Mouse (Mus musculus) MEL (cell line): ENCODE measurements around the gene Impad1. TPM values are rescaled to one million over a fixed set of nuclear protein-coding genes. Genes with fewer than 3 reads are reported as not detected.

ENCODE experiments used
- DNase-seq: peaks from one replicate; pipeline ENCODE4 v3.0.0; 2011; ENCODE audit warnings: low read depth, low spot score
- H3K27ac ChIP-seq: 2 replicates; pipeline ENCODE4 v1.5.1; 2012; ENCODE audit warnings: low read depth, mild to moderate bottlenecking, control low read depth, low read length, moderate library complexity; ENCODE audit not compliant: control insufficient read depth
- H3K27me3 ChIP-seq, 2 experiments: fragments of 150-350 bp in 1 of 2; sonication (generic) in 1 of 2; 2 replicates each; pipeline ENCODE4 v1.6.1; 2012; ENCODE audit warnings: low read length in 2 of 2, mild to moderate bottlenecking in 2 of 2, improper control_type of control experiment in 1 of 2, moderate library complexity in 1 of 2; ENCODE audit not compliant: insufficient read depth in 2 of 2, control insufficient read depth in 1 of 2
- H3K36me3 ChIP-seq, 2 experiments: 2 replicates each; pipeline ENCODE4 v1.6.1; 2012 to 2014; ENCODE audit warnings: low read length in 2 of 2, improper control_type of control experiment in 1 of 2, inconsistent platforms in 1 of 2, mild to moderate bottlenecking in 1 of 2; ENCODE audit not compliant: insufficient read depth in 2 of 2, control insufficient read depth in 1 of 2
- H3K4me1 ChIP-seq, 2 experiments: fragments of 150-350 bp in 1 of 2; sonication (generic) in 1 of 2; 2 replicates each; pipeline ENCODE4 v1.6.1; 2012; ENCODE audit warnings: low read length in 2 of 2, improper control_type of control experiment in 1 of 2, mild to moderate bottlenecking in 1 of 2; ENCODE audit not compliant: insufficient read depth in 2 of 2, control insufficient read depth in 1 of 2
- H3K4me3 ChIP-seq, 2 experiments: fragments of 150-350 bp in 1 of 2; sonication (generic) in 1 of 2; 2 replicates each; pipeline ENCODE4 v1.5.1; 2012; ENCODE audit warnings: low read depth in 2 of 2, low read length in 2 of 2, mild to moderate bottlenecking in 2 of 2, moderate library complexity in 2 of 2, control low read depth in 1 of 2, improper control_type of control experiment in 1 of 2; ENCODE audit not compliant: control insufficient read depth in 1 of 2, insufficient read depth in 1 of 2
- H3K79me2 ChIP-seq: 2 replicates; pipeline ENCODE4 v1.6.1; 2012; ENCODE audit warnings: mild to moderate bottlenecking, low read length, moderate library complexity; ENCODE audit not compliant: control insufficient read depth, poor library complexity, insufficient read depth
- H3K9ac ChIP-seq: 2 replicates; pipeline ENCODE4 v1.6.1; 2012; ENCODE audit warnings: low read depth, mild to moderate bottlenecking, control low read depth, low read length, moderate library complexity; ENCODE audit not compliant: control insufficient read depth, poor library complexity, severe bottlenecking
- H3K9me3 ChIP-seq: fragments of 150-350 bp; sonication (generic); replicated peaks from 2 replicates; pipeline ENCODE4 v1.6.1; 2012; ENCODE audit warnings: mild to moderate bottlenecking, low read length, improper control_type of control experiment, moderate library complexity; ENCODE audit not compliant: insufficient read depth
- CHD1 ChIP-seq: IDR thresholded peaks from 2 replicates; pipeline ENCODE4 v1.6.1; 2012; ENCODE audit warnings: low read depth, mild to moderate bottlenecking, inconsistent platforms, low read length, improper control_type of control experiment
- CHD2 ChIP-seq: IDR thresholded peaks from 2 replicates; pipeline ENCODE4 v1.6.1; 2011; ENCODE audit warnings: low read length, improper control_type of control experiment
- CTCF ChIP-seq, 3 experiments: IDR thresholded peaks in 2 of 3; conservative IDR thresholded peaks in 1 of 3; 2 replicates each; pipeline ENCODE4 v1.5.1; 2011 to 2012; ENCODE audit warnings: low read length in 3 of 3, low read depth in 2 of 3, mild to moderate bottlenecking in 2 of 3, improper control_type of control experiment in 1 of 3, inconsistent platforms in 1 of 3, mixed read lengths in 1 of 3, moderate library complexity in 1 of 3; ENCODE audit not compliant: control insufficient read depth in 1 of 3, insufficient read depth in 1 of 3, poor library complexity in 1 of 3, severe bottlenecking in 1 of 3
- E2F4 ChIP-seq: IDR thresholded peaks from 2 replicates; pipeline ENCODE4 v1.6.1; 2011; ENCODE audit warnings: low read depth, low read length, improper control_type of control experiment, borderline replicate concordance
- HCFC1 ChIP-seq: IDR thresholded peaks from 2 replicates; pipeline ENCODE4 v1.6.1; 2012; ENCODE audit warnings: low read depth, mild to moderate bottlenecking, inconsistent platforms, low read length, improper control_type of control experiment, moderate library complexity
- JUND ChIP-seq: IDR thresholded peaks from 2 replicates; pipeline ENCODE4 v1.6.1; 2011; ENCODE audit warnings: low read depth, mild to moderate bottlenecking, improper control_type of control experiment, low read length
- MAX ChIP-seq: IDR thresholded peaks from 2 replicates; pipeline ENCODE4 v1.6.1; 2011; ENCODE audit warnings: low read length, improper control_type of control experiment
- MAZ ChIP-seq: IDR thresholded peaks from 2 replicates; pipeline ENCODE4 v1.6.1; 2012; ENCODE audit warnings: low read depth, mild to moderate bottlenecking, inconsistent platforms, low read length, improper control_type of control experiment
- MEF2A ChIP-seq: IDR thresholded peaks from 2 replicates; pipeline ENCODE4 v1.6.1; 2014; ENCODE audit warnings: low read depth, mild to moderate bottlenecking, inconsistent platforms, low read length, improper control_type of control experiment; ENCODE audit not compliant: poor library complexity, insufficient replicate concordance, severe bottlenecking; ENCODE audit errors: extremely low read depth
- MXI1 ChIP-seq: IDR thresholded peaks from 2 replicates; pipeline ENCODE4 v1.6.1; 2011; ENCODE audit warnings: mild to moderate bottlenecking, low read depth, low read length, improper control_type of control experiment
- MYB ChIP-seq: IDR thresholded peaks from 2 replicates; pipeline ENCODE4 v1.6.1; 2011; ENCODE audit warnings: mild to moderate bottlenecking, low read depth, low read length, improper control_type of control experiment
- NRF1 ChIP-seq: IDR thresholded peaks from 2 replicates; pipeline ENCODE4 v1.6.1; 2014; ENCODE audit warnings: low read depth, mild to moderate bottlenecking, inconsistent platforms, low read length, improper control_type of control experiment, moderate library complexity; ENCODE audit not compliant: poor library complexity, insufficient read depth, severe bottlenecking
- POLR2AphosphoS2 ChIP-seq: IDR thresholded peaks from 2 replicates; pipeline ENCODE4 v1.6.1; 2011; ENCODE audit warnings: low read length, improper control_type of control experiment
- POLR2AphosphoS5 ChIP-seq: IDR thresholded peaks from 2 replicates; pipeline ENCODE4 v1.6.1; 2012; ENCODE audit warnings: low read depth, borderline replicate concordance, mild to moderate bottlenecking, inconsistent platforms, low read length, moderate library complexity, mixed read lengths
- RAD21 ChIP-seq: IDR thresholded peaks from 2 replicates; pipeline ENCODE4 v1.6.1; 2011; ENCODE audit warnings: mild to moderate bottlenecking, low read depth, low read length, improper control_type of control experiment
- SMC3 ChIP-seq: IDR thresholded peaks from 2 replicates; pipeline ENCODE4 v1.6.1; 2011; ENCODE audit warnings: low read depth, low read length, improper control_type of control experiment
- TBP ChIP-seq: IDR thresholded peaks from 2 replicates; pipeline ENCODE4 v1.8.0; 2011; ENCODE audit warnings: low read depth, low read length, improper control_type of control experiment
- TCF12 ChIP-seq: IDR thresholded peaks from 2 replicates; pipeline ENCODE4 v1.6.1; 2014; ENCODE audit warnings: low read depth, mild to moderate bottlenecking, inconsistent platforms, low read length, improper control_type of control experiment, moderate library complexity
- UBTF ChIP-seq: IDR thresholded peaks from 2 replicates; pipeline ENCODE4 v1.6.1; 2012; ENCODE audit warnings: low read depth, mild to moderate bottlenecking, inconsistent platforms, low read length, improper control_type of control experiment, moderate library complexity, borderline replicate concordance; ENCODE audit not compliant: insufficient read depth
- USF1 ChIP-seq: IDR thresholded peaks from 2 replicates; pipeline ENCODE4 v1.6.1; 2014; ENCODE audit warnings: low read depth, mild to moderate bottlenecking, inconsistent platforms, low read length, improper control_type of control experiment, moderate library complexity
- USF2 ChIP-seq, 2 experiments: IDR thresholded peaks; 2 replicates each; pipeline ENCODE4 v1.6.1; 2011 to 2012; ENCODE audit warnings: improper control_type of control experiment in 2 of 2, low read length in 2 of 2, borderline replicate concordance in 1 of 2, inconsistent platforms in 1 of 2, low read depth in 1 of 2, mild to moderate bottlenecking in 1 of 2; ENCODE audit not compliant: insufficient read depth in 1 of 2
- ZC3H11A ChIP-seq: IDR thresholded peaks from 2 replicates; pipeline ENCODE4 v1.6.1; 2012; ENCODE audit warnings: low read depth, mild to moderate bottlenecking, inconsistent platforms, low read length, improper control_type of control experiment
- ZMIZ1 ChIP-seq: IDR thresholded peaks from 2 replicates; pipeline ENCODE4 v1.6.1; 2012; ENCODE audit warnings: low read depth, mild to moderate bottlenecking, inconsistent platforms, low read length, improper control_type of control experiment, moderate library complexity
- ZNF384 ChIP-seq: IDR thresholded peaks from 2 replicates; pipeline ENCODE4 v1.6.1; 2012; ENCODE audit warnings: low read depth, mild to moderate bottlenecking, inconsistent platforms, low read length, improper control_type of control experiment
- polyA plus RNA-seq, 2 experiments: library from polyadenylated mRNA; stranded (reverse) in 1 of 2; unstranded in 1 of 2; fragments of >175 nt in 1 of 2; fragments of >200 nt in 1 of 2; gene quantifications; 2 replicates each; pipeline versions ENCODE4 v1.2.1 to v1.2.4; 2012; ENCODE audit warnings: low replicate concordance in 2 of 2, low read depth in 1 of 2; ENCODE audit not compliant: insufficient read length in 2 of 2, insufficient read depth in 1 of 2, missing spikeins in 1 of 2
- total RNA-seq: library from RNA; depleted of rRNA; stranded (reverse); fragments of 300-350 nt; gene quantifications from 2 replicates; pipeline ENCODE4 v1.2.3, GENCODE M21; 2012

Gene Impad1
- total and polyA plus RNA-seq, 3 experiments: 13.3 to 44.2 (median 21.2) TPM

DNA sequence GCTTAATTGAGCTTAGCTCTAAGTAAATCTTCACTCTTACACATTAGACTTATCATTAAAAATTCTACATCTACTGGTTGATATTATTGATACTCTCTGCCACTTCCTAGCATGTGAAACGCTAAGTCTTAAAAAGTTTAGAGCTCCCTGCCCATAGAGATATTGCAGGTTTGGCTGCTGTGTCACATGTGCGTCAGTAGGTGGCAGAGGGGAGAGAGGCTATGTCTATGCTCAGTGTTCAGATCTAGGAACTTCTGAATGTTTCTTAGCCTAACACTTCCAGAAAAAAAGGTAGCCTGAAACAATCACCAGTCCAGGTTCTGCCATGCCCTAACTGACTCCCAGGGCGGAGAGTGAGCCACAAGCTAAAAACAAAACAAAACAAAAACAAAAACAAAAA, 63.7 kb downstream of the Impad1 start:
- Histone ChIP-seq H3K4me1 (no peaks in the 10 kb centered on the region), H3K27ac (no peak overlapping the region), H3K4me3 (no peak overlapping the region), H3K9ac (no peak overlapping the region), H3K79me2 (no peaks in the 10 kb centered on the region)
- TF ChIP-seq CTCF (IDR thresholded peaks at IDR 0.05 in 2 of 3, conservative IDR thresholded peaks at IDR 0.05 in 1 of 3; ENCODE audit: control insufficient read depth in 1 of 3, insufficient read depth in 1 of 3, low read depth in 2 of 3, low read length in 3 of 3, poor library complexity in 1 of 3, severe bottlenecking in 1 of 3): peak; percentile 34 to 64 (median 51); a peak in 5 of 6 replicates
- peak; percentile 56 for TF ChIP-seq RAD21
- no peak; the same call in 1 of the 2 replicates for TF ChIP-seq USF1
- TF ChIP-seq SMC3: peak; percentile 77
- TF ChIP-seq USF2 (IDR thresholded peaks at IDR 0.05; ENCODE audit: borderline replicate concordance in 1 of 2, insufficient read depth in 1 of 2, low read depth in 1 of 2, low read length in 2 of 2): no peak
- TF ChIP-seq POLR2AphosphoS2: no peak
- peak; percentile 40; the same call in 1 of the 2 replicates for TF ChIP-seq MAX
- peak; percentile 25; the same call in 1 of the 2 replicates for TF ChIP-seq ZC3H11A
- TF ChIP-seq, all 39 proteins: peak for 5
- peak; percentile 57 for DNase-seq
- no peaks in the 10 kb centered on the region for H3K27me3 ChIP-seq
- H3K36me3 ChIP-seq: no peaks in the 10 kb centered on the region
- no peaks in the 10 kb centered on the region for H3K9me3 ChIP-seq

DNA sequence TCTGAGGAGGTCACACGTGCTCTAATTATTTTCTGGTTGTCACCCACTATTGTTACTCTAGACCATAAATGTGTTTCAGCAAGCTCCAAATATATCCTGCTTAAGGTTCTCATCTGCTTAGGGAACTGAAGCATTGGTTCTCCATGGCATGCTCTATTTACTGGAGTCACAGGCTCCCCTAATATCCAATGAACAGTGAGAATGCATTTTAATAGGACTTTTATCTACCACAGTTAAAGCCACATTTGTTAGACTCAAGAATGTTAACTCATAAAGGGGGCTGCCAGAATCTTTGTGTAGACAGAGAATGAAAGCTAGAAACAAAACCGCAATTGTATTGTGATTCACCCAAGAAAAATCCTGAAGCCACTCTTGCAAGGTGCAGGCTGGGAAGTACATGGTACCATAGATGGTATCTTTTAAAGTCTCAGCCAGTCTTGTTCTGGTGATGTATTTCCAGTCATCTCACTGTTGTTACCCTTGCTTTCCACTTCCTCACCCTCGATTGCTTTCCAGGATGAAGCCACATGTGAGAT, 66.8 kb downstream of the Impad1 start:
- Histone ChIP-seq H3K9ac (no peak overlapping the region), H3K27me3 (peaks cover 0 to 2% of the 10 kb centered on the region in 2 experiments; a peak in 1 of 4 replicates), H3K79me2 (no peaks in the 10 kb centered on the region), H3K9me3 (no peaks in the 10 kb centered on the region), H3K4me3 (no peak overlapping the region), H3K4me1 (no peaks in the 10 kb centered on the region), H3K36me3 (no peaks in the 10 kb centered on the region), H3K27ac (no peak overlapping the region)
- no peak for TF ChIP-seq POLR2AphosphoS5
- no peak for TF ChIP-seq ZNF384
- no peak for TF ChIP-seq CHD1
- no peak for TF ChIP-seq MAZ
- TF ChIP-seq CTCF (IDR thresholded peaks at IDR 0.05 in 2 of 3, conservative IDR thresholded peaks at IDR 0.05 in 1 of 3; ENCODE audit: control insufficient read depth in 1 of 3, insufficient read depth in 1 of 3, low read depth in 2 of 3, low read length in 3 of 3, poor library complexity in 1 of 3, severe bottlenecking in 1 of 3): no peak
- no peak for DNase-seq

DNA sequence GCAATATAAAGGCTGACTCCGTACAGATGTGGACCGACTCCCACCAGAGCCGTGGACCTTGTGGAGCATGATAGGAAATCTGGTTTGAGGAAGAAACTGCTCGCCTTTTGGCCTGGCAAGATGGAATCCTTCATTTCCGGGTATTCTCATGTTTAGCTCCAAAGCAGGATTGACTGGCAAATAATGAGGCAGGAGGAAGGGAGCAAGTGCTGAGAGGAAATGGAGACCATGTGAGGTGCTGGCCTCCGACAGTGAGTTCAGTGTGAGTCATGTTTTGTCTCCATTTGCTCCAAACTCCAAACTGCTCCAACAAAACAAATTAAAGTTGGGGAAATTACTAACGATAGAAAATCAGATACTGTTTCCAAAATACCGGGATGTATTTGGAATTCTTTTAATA, 69.3 kb downstream of the Impad1 start:
- DNase-seq: no peak
- H3K9ac ChIP-seq: no peak overlapping the region
- peaks cover 0 to 2% of the 10 kb centered on the region in 2 experiments; a peak in 1 of 4 replicates for H3K27me3 ChIP-seq
- no peaks in the 10 kb centered on the region for H3K36me3 ChIP-seq
- no peak overlapping the region for H3K4me3 ChIP-seq
- H3K27ac ChIP-seq: no peak overlapping the region
- H3K4me1 ChIP-seq: no peaks in the 10 kb centered on the region
- H3K9me3 ChIP-seq: no peaks in the 10 kb centered on the region
- no peaks in the 10 kb centered on the region for H3K79me2 ChIP-seq
- TF ChIP-seq JUND (no peak), NRF1 (no peak), E2F4 (no peak), TBP (no peak), HCFC1 (no peak), USF1 (no peak), ZC3H11A (no peak), CHD1 (no peak), MYB (no peak), ZNF384 (no peak), MXI1 (no peak), UBTF (no peak), MEF2A (no peak), POLR2AphosphoS2 (no peak), CHD2 (no peak), RAD21 (no peak), ZMIZ1 (no peak), TCF12 (no peak)
